Mouse (Mus musculus) cerebellum, adult 11-12 months (tissue): Measurements from ENCODE around the gene Epha10.

Source experiments
- DNase-seq: peaks from one replicate; pipeline ENCODE4 v3.0.0; 2022

The Epha10 gene

GRCm38 (mm10) chr4:124880599-124880998 lies at the start of gene Epha10:
TSS of gene Epha10 (plus strand) at chr4:124880899.
- DNase-seq, result no peak

DNA sequence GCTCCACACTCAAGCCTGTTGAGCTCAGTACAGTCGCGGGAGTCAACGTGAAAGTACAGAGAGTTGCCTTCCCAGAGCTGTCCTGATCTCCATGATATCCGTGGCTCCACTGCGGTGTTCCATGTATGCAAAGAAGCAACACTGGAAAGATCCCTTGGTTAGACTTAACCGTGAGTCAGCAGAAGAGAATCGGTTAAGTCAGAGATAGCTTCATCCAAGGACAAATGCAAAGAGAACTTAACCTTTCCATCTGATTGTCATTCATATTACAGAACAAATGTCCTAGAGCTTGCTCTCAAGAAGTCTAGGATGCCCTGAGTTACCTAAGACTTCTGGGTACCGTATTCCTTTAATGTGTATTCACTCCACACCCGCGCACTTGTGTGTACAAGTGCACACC lies 47.9 kb upstream of the Epha10 start:
- no peak for DNase-seq

GRCm38 (mm10) chr4:124838035-124838700 lies 42.5 kb upstream of the Epha10 start:
- DNase-seq, result peak; percentile 29

DNA sequence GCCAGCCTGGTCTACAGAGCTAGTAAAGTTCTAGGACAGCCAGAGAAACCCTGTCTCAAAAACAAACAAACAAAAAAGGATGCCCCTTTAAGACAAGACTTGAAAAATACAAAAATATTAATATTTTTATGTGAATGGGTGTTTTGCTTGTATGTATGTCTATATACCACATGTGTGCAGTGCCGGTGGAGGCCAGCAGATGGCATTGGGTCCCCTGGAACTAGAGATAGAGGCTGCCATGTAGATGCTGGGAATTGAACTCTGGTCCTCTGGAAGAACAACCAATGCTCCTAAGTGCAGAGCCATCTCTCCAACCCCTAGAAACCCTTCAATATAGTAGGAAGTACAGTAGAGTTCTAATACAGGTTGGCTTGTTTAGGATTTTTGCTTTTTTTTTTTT lies 39.7 kb upstream of the Epha10 start:
- no peak for DNase-seq

DNA sequence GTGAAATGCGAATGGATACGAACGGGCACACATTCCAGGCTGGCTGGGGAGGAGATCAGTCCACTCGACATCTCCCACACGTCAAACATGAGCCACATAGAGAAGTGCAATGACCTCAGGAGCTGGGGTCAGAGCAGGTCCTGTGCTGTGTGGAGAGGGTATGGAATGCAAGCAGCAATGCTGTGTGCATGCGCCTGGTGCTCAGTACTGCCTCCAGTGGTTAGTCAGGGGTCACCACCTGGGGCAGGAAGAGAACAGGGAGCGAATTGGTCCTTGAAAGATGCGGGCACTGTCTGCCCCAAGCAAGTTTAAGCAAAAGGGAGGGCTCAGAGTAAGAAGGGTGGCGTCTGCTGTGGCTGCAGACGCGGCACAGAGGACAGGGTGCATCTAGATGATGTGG lies 37.2 kb upstream of the Epha10 start:
- peak; percentile 34 for DNase-seq

DNA sequence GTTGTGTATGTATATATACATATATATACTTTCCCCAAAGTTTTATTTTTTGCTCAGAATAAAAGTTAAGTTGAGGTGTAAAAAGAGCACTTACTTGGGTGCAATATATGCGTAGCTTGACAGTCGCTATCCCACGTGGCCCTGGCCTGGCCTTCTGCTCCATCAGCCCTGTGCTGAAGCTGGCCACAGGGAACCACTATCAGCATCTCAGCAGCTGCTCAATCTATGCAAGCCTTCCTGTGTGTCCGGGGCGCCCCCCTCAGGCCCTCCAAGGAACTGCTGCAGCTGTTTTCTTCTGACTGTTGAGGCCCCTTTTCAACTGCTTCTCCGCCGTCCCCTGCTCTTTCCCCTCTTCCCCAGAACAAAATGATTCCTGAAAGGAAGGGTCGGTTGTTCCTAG lies 33.1 kb upstream of the Epha10 start:
- peak; percentile 81 for DNase-seq

DNA sequence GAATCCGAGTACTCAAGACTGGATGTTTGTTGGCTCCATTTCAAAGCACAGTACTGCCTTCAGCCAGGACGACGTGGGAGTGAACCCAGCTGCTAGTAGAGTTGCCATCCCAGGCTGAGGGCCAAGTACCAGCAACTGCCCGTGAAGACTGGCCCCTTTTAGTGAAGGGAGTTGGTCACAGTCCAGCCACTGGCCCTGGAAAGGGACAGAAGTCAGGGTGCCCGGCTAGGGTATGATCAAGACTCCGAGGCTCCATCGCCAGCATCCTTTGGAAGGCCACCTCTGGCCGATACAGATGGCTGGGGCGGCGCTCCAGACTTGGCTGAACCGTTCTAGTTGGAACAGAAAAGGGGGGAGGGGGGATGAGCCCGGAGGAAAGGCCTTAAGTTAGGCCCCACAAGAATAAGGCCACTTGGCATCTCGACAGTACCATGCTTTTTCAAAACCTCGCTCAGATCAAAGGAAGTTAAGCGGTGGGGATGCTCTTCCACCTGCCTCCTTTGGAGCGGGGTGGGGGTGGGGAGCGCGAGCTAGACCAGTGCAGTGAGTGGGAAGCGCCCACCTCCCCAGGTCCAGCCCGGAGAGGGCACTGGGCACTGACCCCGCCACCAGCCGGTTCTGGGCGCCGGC lies 31.0 kb upstream of the Epha10 start:
- peak; percentile 83 for DNase-seq

GRCm38 (mm10) chr4:124850261-124850913 lies 30.3 kb upstream of the Epha10 start, which contains the start of gene Yrdc:
TSS of gene Yrdc (plus strand) at chr4:124850679.
- DNase-seq, result peak; percentile 94

DNA sequence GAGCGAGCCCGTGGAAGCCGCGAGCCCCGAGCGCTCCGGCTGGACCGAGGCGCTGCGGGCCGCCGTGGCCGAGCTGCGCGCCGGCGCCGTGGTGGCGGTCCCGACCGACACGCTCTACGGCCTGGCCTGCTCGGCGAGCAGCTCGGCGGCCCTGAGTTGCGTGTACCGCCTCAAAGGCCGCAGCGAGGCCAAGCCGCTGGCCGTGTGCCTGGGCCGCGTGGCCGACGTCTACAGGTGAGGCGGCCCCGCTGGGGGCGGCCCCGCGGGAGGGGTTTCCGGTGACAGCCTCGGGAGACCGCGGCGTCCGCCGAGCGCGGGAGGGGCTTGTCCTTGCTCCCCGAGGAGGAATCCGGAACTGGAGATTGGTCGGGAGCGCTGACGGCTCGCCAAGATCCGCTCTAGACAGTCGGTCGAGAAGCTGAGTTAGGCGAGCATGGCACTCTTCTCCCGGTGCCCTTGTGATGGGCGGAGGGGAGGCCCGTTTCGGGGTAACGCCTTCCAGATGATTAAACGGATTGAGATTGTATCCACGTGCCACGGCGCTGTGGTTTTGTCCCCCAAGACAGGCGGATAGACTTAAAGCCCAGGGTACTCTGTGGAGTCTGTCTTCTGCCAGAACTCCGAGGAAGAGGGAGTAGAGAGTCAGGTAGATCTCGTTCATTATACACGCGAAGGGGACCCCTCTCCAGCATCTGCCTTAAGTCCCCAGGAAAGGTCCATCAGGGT lies 29.6 kb upstream of the Epha10 start, which contains the start of gene 1110065P20Rik:
Gene 1110065P20Rik (minus strand): TSS at position 264 of the 726 bp plus-strand sequence.
- peak; percentile 85 for DNase-seq

DNA sequence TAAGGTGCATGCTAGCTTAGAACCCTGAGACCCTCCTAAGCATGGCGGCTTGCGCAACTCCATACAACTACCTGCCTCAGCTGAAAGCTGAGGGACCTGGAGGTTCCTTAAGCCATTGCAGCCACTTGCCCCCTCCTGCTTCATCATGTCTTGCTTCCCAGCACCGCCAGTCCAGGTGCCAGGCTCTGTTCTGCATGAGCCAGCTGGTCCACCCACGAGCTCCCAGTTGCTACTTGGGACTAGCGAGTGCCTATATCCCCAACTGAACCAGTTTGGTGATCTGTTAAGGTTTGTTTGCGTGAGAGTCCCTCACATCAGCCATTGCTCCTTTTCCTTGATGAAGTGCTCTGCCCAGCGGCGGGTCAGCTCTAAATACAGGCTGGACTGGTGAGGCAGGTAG lies 24.4 kb upstream of the Epha10 start:
- no peak for DNase-seq

- DNase-seq, result no peak
These were observed 22.3 kb upstream of the Epha10 start for GRCm38 (mm10) chr4:124858370-124858769.

DNA sequence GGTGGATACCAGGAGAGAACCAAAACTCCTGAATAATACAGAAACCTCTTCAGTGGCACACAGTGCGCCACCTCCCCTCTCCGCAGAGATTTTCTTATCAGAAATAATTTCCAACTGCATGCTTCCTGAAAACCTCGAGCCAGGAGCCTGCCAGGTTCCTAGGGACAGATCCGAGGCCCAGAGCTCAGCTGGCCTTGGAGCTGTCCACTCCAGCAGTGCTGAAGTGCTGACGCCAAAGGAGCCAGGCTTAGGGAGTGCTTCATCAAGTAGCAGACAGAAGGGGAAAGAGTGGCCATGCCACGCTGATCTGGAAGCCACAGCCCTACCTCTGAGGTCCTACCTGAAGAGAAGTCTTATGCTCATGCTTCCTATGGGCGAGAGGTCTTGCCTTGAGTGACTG lies 20.3 kb upstream of the Epha10 start:
- DNase-seq, result no peak

DNA sequence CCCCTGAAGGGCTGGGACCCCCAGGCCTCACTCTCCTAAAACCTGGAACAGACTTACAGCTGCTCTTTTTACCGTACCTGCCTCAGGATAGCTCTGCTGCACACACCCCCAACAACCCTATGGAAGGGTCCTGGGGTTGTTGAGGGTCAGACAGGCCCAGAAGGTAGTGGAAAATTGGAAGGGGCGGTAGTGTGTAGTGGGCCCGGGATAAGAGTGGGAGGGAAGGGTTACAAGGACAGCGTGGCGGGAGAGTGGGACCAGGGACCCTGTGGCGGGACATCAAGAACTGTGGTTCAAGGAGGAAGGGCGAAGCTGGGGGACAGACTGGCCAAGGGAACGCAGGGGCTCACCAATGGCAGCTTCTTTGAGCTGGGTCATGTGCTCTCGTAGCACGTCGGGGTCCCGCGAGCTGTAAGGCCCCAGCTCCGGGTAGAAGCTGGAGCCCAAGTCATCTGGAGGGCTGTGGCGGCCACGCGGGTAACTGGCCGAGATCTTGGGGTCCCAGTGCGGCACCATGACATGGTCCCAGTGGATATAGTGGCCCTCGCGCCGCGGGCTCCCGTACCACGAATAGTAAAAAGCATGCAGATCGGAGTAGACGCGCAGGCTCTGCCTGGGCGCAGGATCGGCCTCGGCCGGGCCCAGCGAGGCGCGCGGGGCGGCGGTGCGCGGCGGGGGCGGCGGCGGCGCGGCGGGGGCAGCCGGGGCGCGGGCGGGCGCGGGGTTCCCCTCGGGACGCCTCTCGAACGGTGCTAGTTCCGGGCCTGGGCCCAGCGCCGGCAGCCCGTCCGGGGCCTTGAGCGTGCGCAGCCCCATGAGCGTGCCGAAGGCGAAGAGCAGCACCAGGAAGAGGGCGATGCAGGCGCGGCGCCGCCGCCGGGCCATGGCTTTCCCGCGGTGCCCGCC lies 19.2 kb upstream of the Epha10 start, which contains the start of gene Maneal:
Gene Maneal (minus strand): TSS at position 889 of the 906 bp plus-strand sequence.
- DNase-seq, result peak; percentile 48

- no peak for DNase-seq
These were observed 8.0 kb upstream of the Epha10 start for GRCm38 (mm10) chr4:124872719-124873118.

DNA sequence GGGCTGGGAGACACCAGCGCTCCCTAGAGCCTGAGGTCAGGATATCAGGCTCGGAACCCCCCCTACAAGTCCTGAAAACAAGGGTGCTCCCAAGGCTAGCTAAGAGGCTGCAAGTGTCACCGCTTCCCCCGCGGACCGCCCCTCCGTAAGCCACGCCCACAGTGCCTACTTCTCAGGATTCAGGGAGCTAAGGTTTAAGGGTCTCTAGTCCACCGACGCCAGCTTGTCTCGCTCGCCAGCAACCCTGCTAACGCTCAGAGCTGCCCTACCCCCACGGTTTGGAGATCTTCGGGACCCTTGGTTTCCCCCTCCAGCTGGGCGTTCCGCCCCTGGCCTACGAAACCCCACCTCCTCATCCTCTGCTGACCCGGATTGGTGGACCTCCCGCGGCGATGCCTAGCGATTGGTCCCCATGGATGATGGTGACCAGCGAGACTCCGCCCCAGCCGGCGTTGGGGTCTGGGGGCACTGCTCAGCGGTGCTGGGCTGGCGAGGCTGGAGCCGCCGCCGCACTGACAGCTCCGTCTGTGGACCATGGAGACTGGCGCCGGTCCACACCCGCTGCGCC lies 726 bp downstream of the Epha10 start:
- DNase-seq, result peak; percentile 63

DNA sequence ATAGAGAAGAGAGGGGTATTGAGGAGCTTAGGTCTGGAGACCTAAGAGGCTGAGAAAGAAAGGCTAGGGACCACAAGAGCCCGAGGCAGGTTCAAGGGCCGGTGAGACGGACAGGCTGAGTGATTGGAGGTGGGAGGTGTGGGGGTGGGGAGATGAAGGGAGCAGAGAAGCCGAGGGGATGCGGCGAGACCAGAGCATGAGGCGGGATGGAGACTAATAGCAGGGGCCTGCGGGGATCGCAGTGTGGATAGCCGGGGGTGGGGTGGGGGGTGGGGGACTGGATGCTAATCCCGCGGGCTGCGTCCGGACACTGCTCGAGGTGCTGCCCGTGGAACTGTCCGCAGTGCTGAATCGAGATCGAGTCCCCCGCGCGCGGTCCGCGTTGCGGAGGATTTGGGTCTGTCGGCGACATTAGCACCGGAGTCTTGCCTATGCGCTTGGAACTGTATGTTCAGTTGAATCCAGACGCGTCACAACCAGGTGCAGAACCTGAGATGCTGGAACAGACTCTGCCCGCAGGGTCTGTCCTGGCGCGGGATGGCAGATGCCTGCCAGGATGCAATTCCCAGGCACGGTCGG lies 1.5 kb downstream of the Epha10 start:
- DNase-seq, result no peak

DNA sequence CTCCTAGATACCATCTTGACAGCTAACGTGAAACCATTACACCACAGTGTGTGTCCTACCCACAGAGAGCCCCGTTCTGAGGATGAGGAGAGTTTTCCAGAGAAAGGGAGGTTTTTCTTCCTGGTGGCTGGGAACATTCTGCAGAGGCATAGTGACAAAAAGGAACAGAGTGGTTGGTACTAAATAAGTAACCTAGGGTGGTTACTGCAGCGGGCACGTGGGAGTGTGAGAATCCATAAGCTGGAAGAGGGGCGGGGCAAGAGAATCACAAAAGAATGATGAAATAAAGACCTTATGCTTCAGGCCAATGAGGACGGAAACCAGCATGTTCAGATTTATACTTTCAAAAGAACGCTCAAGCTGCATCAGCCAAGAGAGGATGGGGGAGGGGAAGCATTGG lies 8.0 kb downstream of the Epha10 start:
- DNase-seq, result no peak

- no peak for DNase-seq
These were observed 9.2 kb downstream of the Epha10 start for GRCm38 (mm10) chr4:124889935-124890334.

GRCm38 (mm10) chr4:124890831-124891230 lies 10.1 kb downstream of the Epha10 start:
- DNase-seq, result no peak

- peak; percentile 34 for DNase-seq
These were observed 13.1 kb downstream of the Epha10 start for GRCm38 (mm10) chr4:124893769-124894168.
